Mouse (Mus musculus) limb, embryonic 13.5 days (tissue): ENCODE data around the gene Trim28. TPM values are rescaled to one million over a fixed set of nuclear protein-coding genes. Genes with fewer than 3 reads are reported as not detected.
A peak's percentile ranks its signal among the peaks of the same experiment; 100 is the strongest.

Experiments
- ATAC-seq: fragments of 200-750 bp; cut with Nextera tagmentation; 2 replicates; pipeline ENCODE4 v1.8.0; 2017; ENCODE audit warnings: low read depth, moderate number of reproducible peaks, moderate TSS enrichment; ENCODE audit not compliant: low FRiP score
- H3K27ac ChIP-seq: fragments of 300-500 bp; sonication (generic); 2 replicates; pipeline ENCODE4 v1.5.1; 2015; ENCODE audit warnings: inconsistent platforms, mild to moderate bottlenecking, moderate library complexity
- H3K27me3 ChIP-seq: fragments of 300-500 bp; sonication (generic); 2 replicates; pipeline ENCODE4 v1.6.1; 2015; ENCODE audit warnings: mild to moderate bottlenecking, inconsistent platforms
- H3K36me3 ChIP-seq: fragments of 300-500 bp; sonication (generic); 2 replicates; pipeline ENCODE4 v1.6.1; 2015; ENCODE audit warnings: inconsistent platforms, mild to moderate bottlenecking, moderate library complexity
- H3K4me1 ChIP-seq: fragments of 300-500 bp; sonication (generic); 2 replicates; pipeline ENCODE4 v1.6.1; 2015; ENCODE audit warnings: inconsistent platforms
- H3K4me2 ChIP-seq: fragments of 300-500 bp; sonication (generic); replicated peaks from 2 replicates; pipeline ENCODE4 v1.6.1; 2015; ENCODE audit warnings: inconsistent platforms, mild to moderate bottlenecking, moderate library complexity
- H3K4me3 ChIP-seq: fragments of 300-500 bp; sonication (generic); 2 replicates; pipeline ENCODE4 v1.5.1; 2015; ENCODE audit warnings: moderate library complexity, mild to moderate bottlenecking, inconsistent platforms
- H3K9ac ChIP-seq: fragments of 300-500 bp; sonication (generic); 2 replicates; pipeline ENCODE4 v1.6.1; 2015; ENCODE audit warnings: mild to moderate bottlenecking, inconsistent platforms
- H3K9me3 ChIP-seq: fragments of 300-500 bp; sonication (generic); 2 replicates; pipeline ENCODE4 v1.6.1; 2016; ENCODE audit warnings: inconsistent platforms
- WGBS: fragments of 180-500 bp; shearing (Covaris S2); methylation state at CpG from one replicate; pipeline ENCODE4 v1.1.7; 2015; 5-methylcytosine and 5-hydroxymethylcytosine counted together
- polyA plus RNA-seq: library from polyadenylated mRNA; unstranded; fragments of >200 nt; fragmentation: Nextera tagmentation; extraction: Ambion mirVana; gene quantifications from 2 replicates; pipeline ENCODE4 v1.2.1, GENCODE M21; 2015

Gene Trim28
- 316 and 329 TPM in 2 replicates for polyA plus RNA-seq

DNA sequence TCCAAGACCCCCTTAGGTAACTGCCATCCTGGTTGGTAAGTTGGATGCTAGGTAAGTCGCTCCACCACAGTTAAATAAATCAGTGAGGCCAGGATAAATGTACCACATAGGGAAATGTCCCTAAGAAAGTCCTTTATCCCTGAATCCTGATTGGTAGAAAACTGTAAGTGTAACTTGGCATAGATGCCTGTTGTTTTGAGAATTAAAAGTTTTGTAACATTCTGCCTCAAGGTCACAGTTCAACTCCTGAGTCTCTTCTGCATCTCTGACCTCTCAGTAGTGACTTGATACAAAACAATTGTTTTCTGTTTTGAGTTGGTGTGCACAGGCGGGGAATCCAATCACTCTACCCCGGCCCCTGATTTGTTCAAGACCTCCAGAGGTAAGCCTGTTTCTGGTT lies at the start of gene Trim28:
Gene Trim28, plus strand, starts transcription at position 264 of the 400 bp plus-strand sequence.
- WGBS: 78% methylated on average over 3 of the region's 3 CpGs
- H3K4me1 ChIP-seq: no peaks in the 10 kb centered on the region
- no peaks in the 10 kb centered on the region for H3K9me3 ChIP-seq
- H3K27ac ChIP-seq: no peak within 1 kb of the TSS
- no peak for ATAC-seq
- H3K27me3 ChIP-seq: no peaks in the 10 kb centered on the region
- no peak within 1 kb of the TSS for H3K4me3 ChIP-seq
- H3K9ac ChIP-seq: no peak within 1 kb of the TSS
- H3K4me2 ChIP-seq: no peak within 1 kb of the TSS
- 0 out of 2 replicates have a peak, but pooled peaks cover 2% of the 10 kb centered on the region for H3K36me3 ChIP-seq

DNA sequence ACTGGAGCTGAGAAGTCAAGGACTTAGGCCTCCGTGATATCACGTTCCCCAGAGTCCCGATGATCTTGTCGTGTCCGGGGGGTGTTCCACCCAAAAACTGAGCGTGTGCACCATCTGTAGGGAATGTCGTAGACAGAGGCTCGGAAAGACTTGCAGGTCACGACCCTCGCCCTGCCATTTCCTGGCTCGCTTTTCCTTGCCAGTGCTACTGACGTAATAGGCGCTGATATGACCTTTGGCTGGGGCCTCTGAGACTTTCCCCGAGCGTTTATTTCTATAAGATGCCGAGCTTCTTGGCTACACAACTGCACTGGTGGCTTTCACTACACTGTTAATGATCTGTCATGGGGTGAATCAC lies 49.1 kb upstream of the Trim28 start:
- WGBS: 5% methylated on average over 16 of the region's 16 CpGs
- ATAC-seq: no peak

DNA sequence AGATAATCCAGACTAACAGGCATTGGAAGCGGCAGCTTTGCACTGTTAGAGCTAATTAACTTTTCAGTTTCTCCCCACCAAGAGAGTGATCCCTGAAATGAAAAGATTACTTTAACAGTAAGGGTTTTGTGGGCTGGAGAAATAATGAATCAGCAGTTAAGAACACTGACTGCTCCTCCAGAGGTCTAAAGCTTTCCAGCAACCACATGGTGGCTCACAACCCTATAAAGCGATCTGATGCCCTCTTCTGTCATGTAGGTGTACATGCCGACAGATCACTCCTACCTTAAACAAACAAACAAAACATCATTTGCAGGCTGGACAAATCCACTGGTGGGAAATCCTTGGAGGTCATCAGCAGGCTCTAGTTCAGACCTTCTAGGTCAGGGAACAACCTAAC lies 44.0 kb upstream of the Trim28 start:
- WGBS: 44% methylated on average over 3 of the region's 3 CpGs
- no peak for ATAC-seq
- H3K36me3 ChIP-seq: no peaks in the 10 kb centered on the region

More for the DNA sequence above, 49.1 kb upstream of the Trim28 start:
- no peaks in the 10 kb centered on the region for H3K9me3 ChIP-seq
- H3K27ac ChIP-seq: peak overlapping the region; percentile 72; the same call in 1 of the 2 replicates
- no peaks in the 10 kb centered on the region for H3K27me3 ChIP-seq
- H3K4me1 ChIP-seq: peaks cover 13% of the 10 kb centered on the region
- peak overlapping the region; percentile 68 for H3K9ac ChIP-seq
- peak overlapping the region; percentile 75 for H3K4me2 ChIP-seq
- no peaks in the 10 kb centered on the region for H3K36me3 ChIP-seq
- H3K4me3 ChIP-seq: peak overlapping the region; percentile 52

DNA sequence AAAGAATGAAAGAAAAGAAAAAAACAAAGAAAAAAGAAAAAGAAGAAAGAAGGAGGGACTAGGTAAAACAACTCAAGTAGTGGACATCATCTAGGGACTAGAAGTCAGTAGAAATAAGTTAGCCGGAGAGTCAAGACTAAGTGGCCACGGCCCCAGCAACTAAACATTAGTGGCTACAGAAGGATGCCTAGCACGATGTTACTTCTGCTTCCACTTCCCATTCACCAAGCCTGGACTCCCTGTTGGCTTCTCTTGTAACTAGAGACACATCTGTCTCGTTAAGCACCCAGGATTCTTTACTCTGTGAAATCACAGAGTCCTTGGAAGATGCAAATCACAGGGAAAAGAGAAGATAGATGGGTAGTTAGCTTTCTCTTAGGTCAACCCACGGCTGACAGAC lies 41.4 kb upstream of the Trim28 start:
- H3K36me3 ChIP-seq: no peaks in the 10 kb centered on the region
- ATAC-seq: no peak
- no peaks in the 10 kb centered on the region for H3K27me3 ChIP-seq
- H3K9me3 ChIP-seq: no peaks in the 10 kb centered on the region
- WGBS: 69% methylated on average over 5 of the region's 5 CpGs
- no peak overlapping the region for H3K27ac ChIP-seq
- peaks cover 7% of the 10 kb centered on the region; the same call in 1 of the 2 replicates for H3K4me1 ChIP-seq
- no peak overlapping the region for H3K4me2 ChIP-seq
- H3K9ac ChIP-seq: no peak overlapping the region
- H3K4me3 ChIP-seq: no peak overlapping the region

More for the DNA sequence above, 44.0 kb upstream of the Trim28 start:
- H3K4me1 ChIP-seq: peaks cover 7% of the 10 kb centered on the region
- H3K4me3 ChIP-seq: no peak overlapping the region
- no peak overlapping the region for H3K4me2 ChIP-seq
- no peak overlapping the region for H3K27ac ChIP-seq
- H3K27me3 ChIP-seq: no peaks in the 10 kb centered on the region
- H3K9me3 ChIP-seq: no peaks in the 10 kb centered on the region
- no peak overlapping the region for H3K9ac ChIP-seq

DNA sequence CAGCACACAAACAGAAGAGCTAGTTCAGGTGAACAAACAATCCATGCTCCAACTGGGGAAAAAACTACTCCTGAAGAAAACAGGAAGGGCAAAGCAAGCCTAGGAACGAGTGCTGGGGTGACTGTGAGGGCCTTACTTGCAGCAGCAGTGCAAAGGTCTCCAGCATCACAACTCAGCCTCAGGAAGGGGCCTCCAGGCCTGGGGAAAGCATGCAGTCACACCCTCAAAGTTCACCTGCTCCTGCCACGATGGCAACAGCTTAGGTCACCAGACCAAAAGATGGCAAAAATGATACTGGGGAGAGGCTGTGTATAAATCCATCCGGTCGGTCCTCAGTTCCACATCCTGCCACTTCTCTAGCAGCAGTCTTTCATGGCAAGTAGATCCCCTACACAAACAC lies 40.0 kb upstream of the Trim28 start:
- peaks cover 7% of the 10 kb centered on the region; the same call in 1 of the 2 replicates for H3K4me1 ChIP-seq
- H3K4me3 ChIP-seq: no peak overlapping the region
- no peaks in the 10 kb centered on the region for H3K9me3 ChIP-seq
- H3K27me3 ChIP-seq: no peaks in the 10 kb centered on the region
- H3K27ac ChIP-seq: no peak overlapping the region
- 70% methylated on average over 4 of the region's 4 CpGs for WGBS
- no peak for ATAC-seq
- no peaks in the 10 kb centered on the region for H3K36me3 ChIP-seq
- no peak overlapping the region for H3K9ac ChIP-seq
- no peak overlapping the region for H3K4me2 ChIP-seq

DNA sequence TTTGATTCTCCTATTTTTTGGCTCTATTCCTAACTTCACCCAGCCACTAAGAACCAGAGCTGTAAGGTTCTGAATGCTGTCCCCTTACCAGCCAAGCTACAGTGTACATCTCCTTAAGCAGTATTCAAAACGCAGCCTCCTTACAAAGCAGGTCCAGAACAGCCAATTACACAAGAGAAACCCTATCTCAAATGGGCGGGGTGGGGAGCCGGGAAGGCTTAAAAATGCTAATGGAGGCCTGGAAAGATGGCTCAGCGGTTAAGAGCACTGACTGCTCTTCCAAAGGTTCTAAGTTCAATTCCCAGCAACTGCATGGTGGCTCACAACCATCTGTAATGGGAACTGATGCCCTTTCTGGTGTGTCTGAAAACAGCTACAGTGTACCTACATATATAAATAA lies 39.2 kb upstream of the Trim28 start:
- no peaks in the 10 kb centered on the region for H3K27me3 ChIP-seq
- H3K36me3 ChIP-seq: no peaks in the 10 kb centered on the region
- ATAC-seq: no peak
- H3K4me1 ChIP-seq: peaks cover 7% of the 10 kb centered on the region
- no peak overlapping the region for H3K4me3 ChIP-seq
- H3K9me3 ChIP-seq: no peaks in the 10 kb centered on the region
- 20% methylated on average over 4 of the region's 4 CpGs for WGBS
- H3K27ac ChIP-seq: no peak overlapping the region
- no peak overlapping the region for H3K4me2 ChIP-seq
- no peak overlapping the region for H3K9ac ChIP-seq

DNA sequence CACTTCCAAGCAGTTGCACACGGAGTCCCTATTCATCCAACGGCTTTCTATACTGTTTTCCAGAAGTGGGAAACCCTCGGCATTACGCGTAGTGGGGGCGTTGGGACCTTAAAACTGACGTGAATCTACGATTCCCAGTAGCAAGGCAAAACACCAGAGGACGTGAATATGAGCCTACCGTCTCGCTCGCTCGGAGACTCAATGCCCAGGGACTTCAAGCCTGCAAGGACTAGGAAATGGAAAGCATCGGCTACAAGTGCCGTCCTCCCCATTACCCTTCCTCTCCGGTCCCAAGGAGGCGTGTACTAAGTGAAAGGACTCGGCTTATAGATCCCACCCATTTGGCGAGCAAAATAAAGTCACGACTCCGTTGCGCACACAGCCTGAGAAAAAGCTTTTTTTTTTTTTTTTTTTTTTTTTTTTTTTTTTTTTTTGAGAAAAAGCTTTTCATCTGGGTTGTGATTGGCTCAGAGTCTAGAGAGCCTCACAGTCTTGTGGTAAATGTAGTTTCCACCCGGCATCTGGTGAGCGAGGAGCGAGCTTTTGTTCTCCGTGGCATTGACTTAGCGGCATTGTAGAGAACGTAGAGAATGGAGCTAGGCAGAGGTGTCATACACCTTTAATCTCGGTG lies 37.3 kb upstream of the Trim28 start:
- WGBS: 2% methylated on average over 29 of the region's 29 CpGs
- Histone ChIP-seq H3K27me3 (no peaks in the 10 kb centered on the region), H3K4me1 (peaks cover 14% of the 10 kb centered on the region), H3K27ac (peak overlapping the region; percentile 92), H3K4me3 (peak overlapping the region; percentile 56), H3K36me3 (no peaks in the 10 kb centered on the region), H3K4me2 (peak overlapping the region; percentile 68), H3K9me3 (no peaks in the 10 kb centered on the region), H3K9ac (peak overlapping the region; percentile 73)
- peak; percentile 82 for ATAC-seq

DNA sequence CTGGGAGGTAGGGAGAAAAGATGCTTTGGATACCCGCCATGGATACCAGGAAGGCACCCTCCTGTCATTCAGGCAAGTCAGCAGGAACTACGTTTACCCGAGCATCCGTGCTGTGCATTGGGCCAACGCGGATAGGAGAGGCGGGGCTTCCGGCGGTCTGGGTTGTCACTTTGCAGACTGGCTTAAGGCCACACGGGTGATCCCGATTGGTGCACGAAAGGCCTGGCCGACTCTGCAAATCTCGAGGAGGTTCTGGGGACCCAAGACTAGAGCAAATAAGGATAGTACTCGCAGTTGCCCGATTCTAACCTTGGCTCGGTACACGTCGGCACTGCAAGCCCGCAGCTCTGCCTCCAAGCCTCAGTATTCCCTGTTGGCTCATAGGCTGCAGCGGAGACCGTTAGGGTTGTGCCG lies 33.2 kb upstream of the Trim28 start, which contains the start of gene Zfp324:
Gene Zfp324, plus strand, starts transcription at position 161 of the 414 bp plus-strand sequence.
- Histone ChIP-seq H3K27me3 (no peaks in the 10 kb centered on the region), H3K9me3 (no peaks in the 10 kb centered on the region), H3K9ac (peak within 1 kb of the TSS; percentile 84), H3K4me2 (peak within 1 kb of the TSS; percentile 87), H3K4me3 (peak within 1 kb of the TSS; percentile 86), H3K4me1 (peaks cover 23% of the 10 kb centered on the region), H3K36me3 (peaks cover 21% of the 10 kb centered on the region), H3K27ac (peak within 1 kb of the TSS; percentile 89)
- ATAC-seq: peak; percentile 89
- WGBS: under 1% methylated on average over 23 of the region's 23 CpGs

DNA sequence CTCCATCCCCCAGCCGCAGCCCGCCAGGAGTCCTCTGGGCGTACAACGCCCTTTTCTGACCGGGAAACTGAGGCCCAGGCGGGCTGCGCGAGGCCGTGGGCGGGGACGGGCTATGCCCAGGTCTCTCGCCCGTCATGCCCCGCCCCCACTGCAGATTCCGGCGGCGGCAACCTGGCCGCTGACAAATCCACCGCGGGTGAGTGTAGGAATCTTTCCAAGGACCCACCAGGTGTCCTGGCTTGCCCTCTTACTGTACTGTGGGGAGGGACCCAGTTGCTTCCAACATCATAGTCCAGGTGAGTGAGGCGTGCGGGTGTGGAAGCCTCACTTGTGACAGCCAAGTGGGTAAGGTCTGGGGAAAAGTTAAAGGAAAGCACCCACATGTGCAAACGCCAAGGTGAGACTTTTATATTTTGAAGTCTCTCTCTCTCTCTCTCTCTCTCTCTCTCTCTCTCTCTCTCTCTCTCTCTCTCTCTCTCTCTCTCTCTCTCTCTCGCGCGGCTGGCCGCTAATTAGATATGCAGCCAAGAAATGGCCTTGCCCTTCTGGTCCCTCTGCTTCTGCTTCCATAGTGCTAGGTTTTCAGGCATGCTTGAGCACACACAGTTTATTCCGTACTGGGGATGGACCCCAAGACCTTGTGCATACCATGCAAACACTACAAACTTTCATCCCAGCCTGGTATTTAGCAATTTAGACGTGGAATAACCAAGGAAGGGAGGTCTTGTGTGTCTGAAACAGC lies 32.6 kb upstream of the Trim28 start:
- H3K4me3 ChIP-seq: peak overlapping the region; percentile 86
- WGBS: under 1% methylated on average over 29 of the region's 29 CpGs

DNA sequence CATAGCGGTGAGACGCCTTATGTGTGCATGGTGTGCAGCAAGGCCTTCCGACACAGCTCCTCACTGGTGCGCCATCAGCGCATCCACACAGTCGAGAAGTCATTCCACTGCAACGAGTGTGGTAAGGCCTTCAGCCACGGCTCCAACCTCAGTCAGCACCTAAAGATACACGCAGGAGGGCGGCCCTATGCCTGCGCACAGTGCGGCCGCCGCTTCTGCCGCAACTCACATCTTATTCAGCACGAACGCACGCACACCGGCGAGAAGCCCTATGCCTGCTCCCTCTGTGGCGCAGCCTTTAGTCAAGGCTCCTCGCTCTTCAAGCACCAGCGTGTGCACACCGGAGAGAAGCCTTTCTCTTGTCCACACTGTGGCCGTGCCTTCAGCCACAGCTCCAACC lies 28.0 kb upstream of the Trim28 start:
- peaks cover 11% of the 10 kb centered on the region for H3K4me1 ChIP-seq
- peaks cover 42% of the 10 kb centered on the region for H3K36me3 ChIP-seq
- no peak for ATAC-seq
- 96% methylated on average over 25 of the region's 25 CpGs for WGBS
- H3K27ac ChIP-seq: no peak overlapping the region
- H3K4me2 ChIP-seq: no peak overlapping the region
- H3K27me3 ChIP-seq: no peaks in the 10 kb centered on the region
- no peak overlapping the region for H3K9ac ChIP-seq
- H3K4me3 ChIP-seq: no peak overlapping the region
- H3K9me3 ChIP-seq: no peaks in the 10 kb centered on the region

More for the DNA sequence above, 32.6 kb upstream of the Trim28 start:
- H3K36me3 ChIP-seq: peaks cover 27% of the 10 kb centered on the region
- no peaks in the 10 kb centered on the region for H3K9me3 ChIP-seq
- H3K27ac ChIP-seq: peak overlapping the region; percentile 89
- H3K4me1 ChIP-seq: peaks cover 17% of the 10 kb centered on the region
- peak overlapping the region; percentile 87 for H3K4me2 ChIP-seq
- H3K27me3 ChIP-seq: no peaks in the 10 kb centered on the region
- peak; percentile 62 for ATAC-seq
- peak overlapping the region; percentile 84 for H3K9ac ChIP-seq

DNA sequence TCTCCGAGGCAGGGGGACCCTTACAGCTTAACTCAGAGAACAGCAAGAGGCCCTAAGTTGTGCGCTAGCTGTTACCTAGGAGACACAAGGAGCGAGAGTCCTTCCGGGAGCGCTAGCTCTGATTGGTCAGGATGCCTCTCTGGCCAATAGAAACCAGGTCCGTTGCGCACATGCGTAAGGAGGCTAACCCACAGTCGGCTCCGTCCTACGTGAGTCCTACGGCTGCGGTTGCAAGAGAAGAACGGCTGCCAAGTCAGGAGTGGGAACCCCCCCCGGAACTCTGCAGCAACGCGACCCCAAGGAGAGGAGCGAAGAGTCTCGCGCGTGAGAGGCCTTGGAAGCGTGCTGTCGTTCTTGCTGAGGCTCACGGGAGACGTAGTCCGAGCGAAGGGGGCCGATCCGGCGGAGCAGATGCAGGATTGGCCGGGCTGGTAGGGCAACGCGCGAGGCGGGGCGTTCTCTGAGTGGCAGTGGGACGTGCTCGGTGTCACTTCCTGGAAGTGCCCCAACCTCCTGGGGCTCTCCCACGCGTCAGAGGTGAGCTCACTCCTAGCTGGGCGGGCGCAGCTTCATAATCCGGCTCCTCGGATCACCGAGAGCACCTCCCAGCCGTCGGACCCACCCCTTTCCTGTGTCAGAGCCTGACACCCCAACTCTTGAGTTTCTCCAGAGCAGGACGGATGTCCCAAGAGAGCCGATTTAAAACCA lies 21.1 kb upstream of the Trim28 start, which contains the start of gene Zfp446:
Gene Zfp446, plus strand, starts transcription at position 167 of the 708 bp plus-strand sequence.
- Histone ChIP-seq H3K4me2 (peak within 1 kb of the TSS; percentile 79), H3K9ac (peak within 1 kb of the TSS; percentile 69), H3K4me3 (peak within 1 kb of the TSS; percentile 61), H3K9me3 (no peaks in the 10 kb centered on the region), H3K27me3 (no peaks in the 10 kb centered on the region), H3K36me3 (peaks cover 12% of the 10 kb centered on the region), H3K27ac (peak within 1 kb of the TSS; percentile 93), H3K4me1 (peaks cover 14% of the 10 kb centered on the region)
- under 1% methylated on average over 48 of the region's 49 CpGs for WGBS
- ATAC-seq: peak; percentile 99
